Mouse (Mus musculus) gastrocnemius, adult 2 months (tissue): Measurements from ENCODE around the gene Agfg2. TPM values are rescaled to one million over a fixed set of nuclear protein-coding genes. Genes with fewer than 3 reads are reported as not detected.
"Not testable (repeated sequence)": the region's sequence is repeated elsewhere in the genome, so short reads cannot be mapped to it uniquely, and the experiment has no call there.

Experiments used
- DNase-seq: peaks from one replicate; pipeline ENCODE4 v3.0.0; 2022
- H3K27ac ChIP-seq: fragments of 200-600 bp; 2 replicates; pipeline ENCODE4 v1.8.1; 2022; ENCODE audit warnings: mild to moderate bottlenecking
- H3K4me3 ChIP-seq: fragments of 200-600 bp; 2 replicates; pipeline ENCODE4 v1.8.1; 2022; ENCODE audit warnings: mild to moderate bottlenecking, moderate library complexity
- CTCF ChIP-seq: fragments of 200-600 bp; IDR thresholded peaks from 2 replicates; pipeline ENCODE4 v1.8.1; 2022; ENCODE audit warnings: antibody characterized with exemption, mild to moderate bottlenecking, moderate library complexity
- intact Hi-C: fragments of 180-260 bp; cut with DNase I; formaldehyde crosslinking; loops from one replicate; pipeline ENCODE4 v1.15.1; 2025
- total RNA-seq, 2 experiments: library from RNA; stranded (reverse); gene quantifications; 2 replicates each; pipeline ENCODE4 v1.2.3; 2021

Agfg2 gene
- total RNA-seq, 2 experiments from 2014 or later = 3.3 to 10.3 TPM

DNA sequence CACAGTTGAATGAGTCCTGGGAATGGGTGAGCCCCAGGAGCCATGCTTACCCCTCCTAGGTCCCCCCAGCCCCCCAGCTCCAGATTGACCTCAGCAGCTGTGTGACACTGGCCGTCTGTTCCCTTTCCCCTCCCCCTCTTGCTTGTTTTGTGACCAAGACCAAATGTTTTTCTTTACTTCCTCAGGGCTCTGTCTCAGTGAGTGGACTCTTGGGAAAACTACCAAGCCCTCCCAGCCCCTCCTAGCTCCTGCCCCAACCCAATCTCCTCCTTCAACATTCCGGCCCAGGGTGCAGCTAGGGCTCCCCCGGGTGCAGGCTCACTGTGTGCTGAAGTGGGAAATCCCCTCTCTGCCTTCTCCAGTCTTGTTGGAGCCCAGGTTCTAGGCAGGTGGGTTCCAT lies 53.9 kb downstream of the Agfg2 start:
- peak overlapping the region; percentile 95 for H3K27ac ChIP-seq
- peak overlapping the region; percentile 89 for H3K4me3 ChIP-seq
- DNase-seq = no peak
- no peak for TF ChIP-seq CTCF
- intact Hi-C loops = no loop called here

DNA sequence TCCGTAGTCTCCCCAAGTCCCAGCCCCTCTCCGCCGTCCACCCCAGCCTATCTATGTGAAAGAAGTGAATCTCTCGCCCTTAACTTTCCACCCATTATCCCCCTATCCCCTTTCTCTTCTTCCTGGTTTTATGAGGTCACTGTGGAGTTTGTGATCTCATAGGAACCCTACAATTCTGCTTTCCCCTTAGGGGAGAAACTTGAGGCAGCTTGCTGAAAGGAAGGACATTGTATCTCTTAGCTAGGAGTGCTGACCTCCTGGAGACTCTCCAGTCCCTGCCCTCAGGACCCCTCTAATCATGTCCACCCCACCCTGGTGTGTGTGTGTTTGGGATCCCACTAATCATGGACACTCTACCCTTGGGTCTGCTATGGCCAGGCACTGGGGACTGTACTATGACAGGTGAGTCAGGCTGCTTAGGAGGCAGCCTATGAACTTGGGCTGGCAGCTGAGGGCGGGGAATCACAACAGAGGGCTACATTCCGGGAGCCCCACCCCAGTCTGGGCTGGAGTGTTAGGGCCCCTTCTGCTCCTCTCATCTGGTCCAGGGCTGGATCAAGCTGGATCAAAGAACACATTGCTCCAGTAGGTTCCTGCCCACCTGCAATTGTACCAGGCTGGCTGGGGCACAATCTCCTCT lies 54.5 kb downstream of the Agfg2 start:
- no peak for DNase-seq
- Histone ChIP-seq H3K4me3 (peak overlapping the region; percentile 89), H3K27ac (peak overlapping the region; percentile 95)
- TF ChIP-seq CTCF = no peak
- intact Hi-C loops = no loop called here

DNA sequence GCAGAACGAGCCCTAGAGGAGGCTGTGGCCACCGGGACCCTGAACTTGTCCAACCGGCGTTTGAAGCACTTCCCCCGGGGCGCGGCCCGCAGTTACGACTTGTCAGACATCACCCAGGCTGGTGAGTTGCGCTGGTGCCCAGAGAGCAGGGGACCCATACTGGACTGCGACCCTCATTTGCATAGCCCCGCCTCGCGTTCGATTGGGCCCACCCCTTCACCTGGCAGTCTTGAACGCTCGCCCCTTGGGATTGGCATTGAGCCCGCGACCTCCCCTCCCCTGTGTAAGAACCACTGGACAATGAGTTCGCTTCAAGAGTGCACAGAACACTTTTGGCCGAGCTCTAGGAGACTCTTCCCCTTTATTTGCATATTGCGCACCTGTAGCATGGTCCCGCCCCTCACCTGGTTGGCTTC lies 55.2 kb downstream of the Agfg2 start:
- H3K4me3 ChIP-seq = peak overlapping the region; percentile 89
- no peak for TF ChIP-seq CTCF
- no peak for DNase-seq
- peak overlapping the region; percentile 95 for H3K27ac ChIP-seq
- intact Hi-C loops = no loop called here

GRCm38 (mm10) chr5:137628498-137629305 lies 55.8 kb downstream of the Agfg2 start, which contains the start of the genes Fbxo24, Lrch4 and Gm20605:
TSS of gene Fbxo24 (minus strand) at chr5:137629002.
TSS of gene Lrch4 (plus strand) at chr5:137629121.
TSS of gene Gm20605 (plus strand) at chr5:137629175.
- peak; percentile 99 for DNase-seq
- peak; percentile 28; the same call in 1 of the 2 replicates for TF ChIP-seq CTCF
- Histone ChIP-seq H3K27ac (peak within 1 kb of the TSS; percentile 97), H3K4me3 (peak within 1 kb of the TSS; percentile 89)
- intact Hi-C loops = loop anchor here (1.0 kb wide), 1 partner anchor 27 kb away; the partner anchor contains the start of gene Mospd3

DNA sequence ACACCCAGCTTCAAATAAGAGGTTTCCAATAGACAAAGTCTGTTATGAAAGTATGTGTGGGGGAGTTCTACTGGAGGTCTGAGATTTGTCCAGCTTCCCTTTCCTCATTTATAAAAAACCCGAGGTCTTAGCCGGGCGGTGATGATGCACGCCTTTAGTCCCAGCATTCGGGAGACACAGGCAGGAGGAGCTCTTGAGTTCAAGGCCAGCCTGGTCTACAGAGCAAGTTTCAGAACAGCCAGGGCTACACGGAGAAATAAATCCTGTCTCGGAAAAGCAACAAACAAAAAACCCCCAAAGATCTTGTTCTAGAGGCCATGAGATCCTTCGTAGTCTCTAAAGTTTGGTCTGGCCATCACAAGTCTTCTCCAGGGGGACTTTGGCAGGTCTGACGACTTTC lies 56.5 kb downstream of the Agfg2 start:
- peak overlapping the region; percentile 97 for H3K27ac ChIP-seq
- DNase-seq = no peak
- H3K4me3 ChIP-seq = peak overlapping the region; percentile 89
- TF ChIP-seq CTCF = peak; percentile 24; the same call in 1 of the 2 replicates
- intact Hi-C loops = loop anchor here (1.0 kb wide), 1 partner anchor 27 kb away; the partner anchor contains the start of gene Mospd3

DNA sequence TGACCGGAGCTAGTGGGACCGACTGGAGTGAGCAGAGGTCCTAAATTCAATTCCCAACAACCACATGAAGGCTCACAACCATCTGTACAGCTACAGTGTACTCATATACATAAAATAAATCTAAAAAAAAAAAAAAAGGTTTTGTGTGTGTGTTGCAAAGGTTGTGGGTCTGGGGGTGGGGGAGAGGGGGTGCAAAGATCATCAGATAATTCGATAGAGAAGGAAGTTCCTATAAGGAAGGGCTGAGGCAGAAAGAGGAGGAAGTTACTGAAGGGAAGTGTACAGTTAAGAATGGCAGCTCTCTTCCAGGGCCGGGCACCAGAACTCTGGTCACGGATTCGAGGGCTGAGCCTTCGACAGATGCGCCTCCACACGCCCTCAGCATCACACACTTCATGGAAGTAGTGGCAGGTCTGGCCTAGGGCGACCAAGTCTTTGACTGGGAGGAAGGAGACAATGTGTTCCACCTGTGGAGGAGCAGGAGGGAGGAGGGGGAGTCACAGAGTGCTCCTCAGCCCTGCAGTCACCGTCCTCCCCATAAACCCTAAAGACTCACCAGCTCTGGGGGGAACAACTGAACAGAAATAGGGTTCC lies 60.5 kb downstream of the Agfg2 start:
- no peak overlapping the region for H3K27ac ChIP-seq
- intact Hi-C loops = no loop called here
- no peak for DNase-seq
- no peak for TF ChIP-seq CTCF
- no peak overlapping the region for H3K4me3 ChIP-seq

DNA sequence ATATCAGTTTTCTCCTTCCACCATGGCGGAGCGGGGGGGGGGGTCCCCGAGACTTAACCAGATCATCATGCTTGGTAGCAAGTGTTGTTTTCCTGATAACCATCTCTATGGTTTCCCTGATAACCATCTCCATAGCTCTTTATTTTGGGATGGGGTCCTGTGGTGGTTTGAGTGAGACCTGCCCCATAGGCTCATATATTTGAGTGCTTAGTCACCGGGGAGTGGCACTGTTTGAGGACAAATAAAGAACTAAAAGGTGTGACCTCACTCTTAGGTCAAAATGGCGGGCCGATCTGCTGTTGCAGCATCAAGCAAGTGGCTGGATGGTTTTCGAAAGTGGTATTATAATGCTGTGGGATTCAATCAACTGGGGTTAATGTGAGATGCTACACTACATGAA lies 69.2 kb downstream of the Agfg2 start:
- Histone ChIP-seq H3K27ac (no peak overlapping the region), H3K4me3 (no peak overlapping the region)
- TF ChIP-seq CTCF = no peak
- DNase-seq = no peak
- intact Hi-C loops = no loop called here

GRCm38 (mm10) chr5:137614921-137615320 lies 69.6 kb downstream of the Agfg2 start:
- intact Hi-C loops, H3K4me3 ChIP-seq, H3K27ac ChIP-seq, DNase-seq: not testable (repeated sequence)
- peak; percentile 29; the same call in 1 of the 2 replicates for TF ChIP-seq CTCF

- TF ChIP-seq CTCF = no peak
- peak within 1 kb of the TSS; percentile 72 for H3K4me3 ChIP-seq
- H3K27ac ChIP-seq = peak within 1 kb of the TSS; percentile 88
- peak; percentile 77 for DNase-seq
- intact Hi-C loops = no loop called here
Measured at GRCm38 (mm10) chr5:137613550-137613949, 71.0 kb downstream of the Agfg2 start, which contains the start of gene Pcolce. TSS of gene Pcolce (minus strand) at chr5:137613784.

DNA sequence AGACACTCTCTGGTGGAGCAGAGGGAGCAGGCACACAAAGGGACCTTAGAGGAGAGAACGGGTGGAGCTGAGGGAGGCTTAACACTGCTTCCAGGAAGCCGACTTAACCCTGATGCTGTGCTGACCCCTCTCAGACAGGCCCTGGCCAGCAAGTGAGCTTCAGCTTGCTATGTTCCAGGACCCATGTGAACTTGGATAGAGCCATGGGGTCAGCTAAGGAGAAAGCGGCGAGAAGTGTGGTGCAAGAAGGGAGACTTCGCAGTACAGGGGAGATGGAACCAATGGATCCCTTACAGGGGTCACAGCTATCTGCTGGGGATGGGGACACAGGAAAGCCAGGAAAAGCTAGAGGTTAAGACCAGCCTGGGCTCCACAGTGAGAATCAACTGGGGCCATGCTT lies 71.5 kb downstream of the Agfg2 start:
- intact Hi-C loops = no loop called here
- Histone ChIP-seq H3K27ac (peak overlapping the region; percentile 88), H3K4me3 (peak overlapping the region; percentile 72)
- TF ChIP-seq CTCF = no peak
- DNase-seq = peak; percentile 56

- H3K27ac ChIP-seq = peak overlapping the region; percentile 88
- no peak for TF ChIP-seq CTCF
- peak overlapping the region; percentile 72 for H3K4me3 ChIP-seq
- intact Hi-C loops = no loop called here
- peak; percentile 88 for DNase-seq
Measured at GRCm38 (mm10) chr5:137611245-137611602, 73.3 kb downstream of the Agfg2 start.

DNA sequence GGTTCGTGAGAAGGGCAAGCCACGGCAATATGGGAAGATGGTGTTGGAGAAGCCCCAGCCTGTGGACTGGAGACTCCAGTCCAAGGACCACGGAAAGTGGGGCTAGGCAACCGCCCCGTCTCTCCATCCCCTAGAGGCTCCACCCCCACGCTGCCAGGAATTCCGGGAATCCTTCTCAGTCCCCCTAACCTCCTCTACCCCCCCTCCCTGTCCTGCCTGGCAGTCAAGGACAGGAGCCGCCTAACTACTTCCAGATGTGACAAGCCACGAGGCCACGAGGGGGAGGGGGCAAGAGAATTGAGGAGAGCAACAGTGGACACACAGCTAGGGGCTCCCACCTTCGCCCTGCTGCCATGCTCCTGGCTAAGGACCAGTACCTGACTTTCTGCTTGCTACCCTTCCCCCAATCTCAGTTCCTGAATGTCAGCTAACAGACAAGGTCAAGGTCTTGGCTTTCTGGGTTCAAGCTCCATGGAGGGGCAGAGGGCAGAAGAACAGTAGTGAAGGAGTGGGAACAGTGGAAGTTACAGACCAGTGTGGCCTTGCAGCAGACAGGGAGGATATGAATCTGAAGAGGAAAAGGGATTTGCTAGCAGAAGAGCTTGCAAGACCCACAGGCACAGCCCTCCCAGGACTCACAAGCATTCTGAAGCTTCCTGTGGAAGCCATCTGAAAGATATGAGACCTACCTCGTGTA lies 73.8 kb downstream of the Agfg2 start:
- peak; percentile 91 for DNase-seq
- Histone ChIP-seq H3K4me3 (peak overlapping the region; percentile 72), H3K27ac (peak overlapping the region; percentile 88)
- TF ChIP-seq CTCF = no peak
- intact Hi-C loops = no loop called here
